Mouse (Mus musculus) inflammation-experienced regulatory T-cells, adult 16 weeks (primary cell): ENCODE data around the gene Stx17. TPM values are rescaled to one million over a fixed set of nuclear protein-coding genes. Genes with fewer than 3 reads are reported as not detected.

Experiments
- polyA plus RNA-seq: library from polyadenylated mRNA; unstranded; fragments of 100-300 nt; shearing (Covaris generic); gene quantifications from one replicate; pipeline ENCODE4 v1.2.1, GENCODE M21; 2017

Gene Stx17
- 22.1 TPM for polyA plus RNA-seq

DNA sequence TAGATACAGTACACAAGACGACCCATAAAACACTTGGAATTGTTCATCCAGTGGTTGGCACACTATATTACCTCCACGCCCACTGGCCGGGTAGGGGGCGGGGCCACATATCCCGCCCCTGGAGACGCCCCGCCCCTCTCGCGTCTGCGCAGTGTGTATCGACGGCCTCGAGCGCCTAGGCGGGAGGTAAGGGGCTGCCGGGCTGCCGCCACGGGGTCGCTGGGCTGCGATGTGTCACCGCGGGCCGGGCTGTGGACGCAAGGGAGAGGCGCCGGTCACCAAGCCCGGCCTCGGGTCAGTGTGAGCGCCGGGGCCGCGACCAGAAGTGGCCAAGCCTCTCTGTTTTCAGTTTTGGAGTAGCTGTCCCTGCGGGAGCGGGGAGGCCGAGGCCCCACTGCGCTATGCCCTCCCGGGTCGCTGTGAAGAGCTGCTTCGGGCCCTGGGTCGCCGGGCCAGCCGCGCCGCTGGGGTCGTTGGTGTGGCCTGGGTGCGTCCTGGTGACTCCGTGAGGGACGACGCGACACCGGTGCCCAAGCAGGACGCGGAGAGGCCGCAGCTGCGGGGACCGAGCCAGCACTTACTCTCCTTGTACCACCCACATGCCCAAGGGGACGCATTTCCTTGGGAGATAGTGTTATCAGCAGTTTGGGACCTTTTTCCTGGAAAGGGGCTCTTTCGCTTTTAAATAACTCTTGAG lies at the start of gene Stx17:
Gene Stx17 (plus strand): TSS at position 143 of the 697 bp plus-strand sequence.

Other genes starting within 250 kb of the Stx17 start
- gene Nr4a3, start 79.8 kb upstream of the Stx17 start, polyA plus RNA-seq: 3.4 TPM
- gene Erp44, start 154.6 kb downstream of the Stx17 start, polyA plus RNA-seq: 117 TPM
- gene Invs, start 154.8 kb downstream of the Stx17 start, polyA plus RNA-seq: 30.8 TPM